Mouse (Mus musculus) olfactory bulb, adult 2 months (tissue): ENCODE results near the gene Rnf220. TPM values are rescaled to one million over a fixed set of nuclear protein-coding genes. Genes with fewer than 3 reads are reported as not detected.

Source experiments
- H3K27ac ChIP-seq: fragments of 200-500 bp; 2 replicates; pipeline ENCODE4 v1.5.1; 2012; ENCODE audit warnings: low read depth, low read length; ENCODE audit not compliant: insufficient read depth
- H3K4me1 ChIP-seq: fragments of 200-500 bp; 2 replicates; pipeline ENCODE4 v1.6.1; 2012; ENCODE audit warnings: low read length; ENCODE audit not compliant: control insufficient read depth, insufficient read depth
- H3K4me3 ChIP-seq: fragments of 200-500 bp; 2 replicates; pipeline ENCODE4 v1.5.1; 2012; ENCODE audit warnings: mild to moderate bottlenecking, low read depth, low read length, moderate library complexity; ENCODE audit not compliant: insufficient read depth
- CTCF ChIP-seq: fragments of 200-500 bp; IDR thresholded peaks from 2 replicates; pipeline ENCODE4 v1.5.1; 2012; ENCODE audit warnings: low read depth, mild to moderate bottlenecking, low read length, moderate library complexity; ENCODE audit not compliant: insufficient read depth
- POLR2A ChIP-seq: fragments of 200-500 bp; IDR thresholded peaks from 2 replicates; pipeline ENCODE4 v1.6.1; 2012; ENCODE audit warnings: mild to moderate bottlenecking, low read depth, low read length, moderate library complexity; ENCODE audit not compliant: insufficient read depth
- WGBS: fragments of 180-500 bp; shearing (Covaris S2); methylation state at CpG from one replicate; pipeline ENCODE4 v1.1.7; 2018; 5-methylcytosine and 5-hydroxymethylcytosine counted together
- polyA plus RNA-seq: library from polyadenylated mRNA; stranded (reverse); fragments of >200 nt; gene quantifications from 2 replicates; pipeline ENCODE4 v1.2.4, GENCODE M21; 2012; ENCODE audit warnings: low replicate concordance; ENCODE audit not compliant: missing spikeins, insufficient read depth, insufficient read length

The Rnf220 gene
- polyA plus RNA-seq, 1 experiment, result not detected

GRCm38 (mm10) chr4:117421077-117421476, 75.8 kb downstream of the Rnf220 start:
- Histone ChIP-seq H3K4me3 (no peak overlapping the region), H3K4me1 (no peaks in the 10 kb centered on the region), H3K27ac (no peak overlapping the region)
- no peak for TF ChIP-seq POLR2A
- 51% methylated on average over 7 of the region's 7 CpGs for WGBS

- Histone ChIP-seq H3K27ac (no peak overlapping the region), H3K4me3 (no peak overlapping the region), H3K4me1 (peaks cover 4% of the 10 kb centered on the region; the same call in 1 of the 2 replicates)
- WGBS, result 92% methylated on average over 1 of the region's 1 CpGs
- TF ChIP-seq POLR2A, result no peak
- TF ChIP-seq CTCF, result no peak
Observed at GRCm38 (mm10) chr4:117416827-117417226, 80.0 kb downstream of the Rnf220 start.

- Histone ChIP-seq H3K4me1 (peaks cover 11% of the 10 kb centered on the region), H3K27ac (no peak overlapping the region), H3K4me3 (no peak overlapping the region)
- WGBS, result 65% methylated on average over 3 of the region's 3 CpGs
- no peak for TF ChIP-seq CTCF
- TF ChIP-seq POLR2A, result no peak
Observed at GRCm38 (mm10) chr4:117410049-117410410, 86.8 kb downstream of the Rnf220 start.

- no peak overlapping the region for H3K27ac ChIP-seq
- TF ChIP-seq POLR2A (no peak), CTCF (no peak)
- 56% methylated on average over 14 of the region's 14 CpGs for WGBS
- no peak overlapping the region for H3K4me3 ChIP-seq
- peaks cover 11% of the 10 kb centered on the region for H3K4me1 ChIP-seq
Observed at GRCm38 (mm10) chr4:117409144-117410048, 87.5 kb downstream of the Rnf220 start.

- WGBS, result 79% methylated on average over 5 of the region's 5 CpGs
- H3K4me1 ChIP-seq, result peaks cover 11% of the 10 kb centered on the region
- no peak overlapping the region for H3K4me3 ChIP-seq
- TF ChIP-seq CTCF (no peak), POLR2A (no peak)
- H3K27ac ChIP-seq, result no peak overlapping the region
Observed at GRCm38 (mm10) chr4:117407945-117408344, 88.9 kb downstream of the Rnf220 start.

- peaks cover 11% of the 10 kb centered on the region for H3K4me1 ChIP-seq
- no peak overlapping the region; the same call in 1 of the 2 replicates for H3K27ac ChIP-seq
- no peak overlapping the region for H3K4me3 ChIP-seq
- WGBS, result 39% methylated on average over 9 of the region's 9 CpGs
- TF ChIP-seq POLR2A (no peak), CTCF (no peak)
Observed at GRCm38 (mm10) chr4:117405999-117406398, 90.9 kb downstream of the Rnf220 start.

GRCm38 (mm10) chr4:117405211-117405610, 91.6 kb downstream of the Rnf220 start:
- H3K27ac ChIP-seq, result no peak overlapping the region
- no peak overlapping the region for H3K4me3 ChIP-seq
- 71% methylated on average over 6 of the region's 6 CpGs for WGBS
- TF ChIP-seq POLR2A (no peak), CTCF (no peak)
- peaks cover 11% of the 10 kb centered on the region for H3K4me1 ChIP-seq

GRCm38 (mm10) chr4:117403411-117403810, 93.4 kb downstream of the Rnf220 start:
- Histone ChIP-seq H3K4me1 (peaks cover 11% of the 10 kb centered on the region), H3K4me3 (no peak overlapping the region), H3K27ac (no peak overlapping the region)
- TF ChIP-seq CTCF, result no peak
- no peak for TF ChIP-seq POLR2A
- WGBS, result 57% methylated on average over 3 of the region's 3 CpGs

GRCm38 (mm10) chr4:117397128-117397527, 99.7 kb downstream of the Rnf220 start:
- H3K4me3 ChIP-seq, result no peak overlapping the region
- TF ChIP-seq CTCF, result no peak
- no peak for TF ChIP-seq POLR2A
- 70% methylated on average over 11 of the region's 11 CpGs for WGBS

More at GRCm38 (mm10) chr4:117397128-117397527, 99.7 kb downstream of the Rnf220 start:
- Histone ChIP-seq H3K4me1 (no peaks in the 10 kb centered on the region), H3K27ac (no peak overlapping the region)
